Mouse (Mus musculus): Measurements from ENCODE around the gene Csn2. TPM values are rescaled to one million over a fixed set of nuclear protein-coding genes. Genes with fewer than 3 reads are reported as not detected.

The Csn2 gene
- total RNA-seq (2012; rRNA removed) (not detected in 2 replicates), polyA plus RNA-seq (2012; ENCODE audit: insufficient read depth in 1 of 2, insufficient read length in 2 of 2, low read depth in 1 of 2, low replicate concordance in 2 of 2, missing spikeins in 1 of 2) (not detected)

GRCm38 (mm10) chr5:87699530-87699929 is at the start of gene Csn2:
TSS of gene Csn2 (minus strand) at chr5:87699630.
- H3K4me3 ChIP-seq (ENCODE audit: control insufficient read depth in 1 of 2, insufficient read depth in 1 of 2, low read depth in 2 of 2, low read length in 2 of 2), result no peak within 1 kb of the TSS
- no peaks in the 10 kb centered on the region for H3K9me3 ChIP-seq (replicated peaks; ENCODE audit: insufficient read depth, low read length)
- H3K9ac ChIP-seq (ENCODE audit: control insufficient read depth, low read depth, low read length, poor library complexity, severe bottlenecking), result no peak within 1 kb of the TSS
- DNase-seq (ENCODE audit: low read depth, low spot score), result no peak
- H3K79me2 ChIP-seq (ENCODE audit: control insufficient read depth, insufficient read depth, low read length, poor library complexity), result no peaks in the 10 kb centered on the region
- H3K27ac ChIP-seq (ENCODE audit: control insufficient read depth, low read depth, low read length), result no peak within 1 kb of the TSS
- H3K4me1 ChIP-seq (ENCODE audit: control insufficient read depth in 1 of 2, insufficient read depth in 2 of 2, low read length in 2 of 2), result no peaks in the 10 kb centered on the region
- TF ChIP-seq SIN3A (IDR thresholded peaks at IDR 0.05; ENCODE audit: low read length) (no peak), CHD1 (IDR thresholded peaks at IDR 0.05; ENCODE audit: low read depth, low read length) (no peak), GATA1 (IDR thresholded peaks at IDR 0.05; ENCODE audit: low read depth, low read length) (no peak), NELFE (IDR thresholded peaks at IDR 0.05; ENCODE audit: low read depth, low read length) (no peak), TCF12 (IDR thresholded peaks at IDR 0.05; ENCODE audit: low read depth, low read length) (no peak), ELF1 (IDR thresholded peaks at IDR 0.05; ENCODE audit: low read depth, low read length) (no peak), GABPA (IDR thresholded peaks at IDR 0.05; ENCODE audit: low read depth, low read length) (no peak), MAFK (IDR thresholded peaks at IDR 0.05; ENCODE audit: borderline replicate concordance, low read depth, low read length) (no peak), UBTF (IDR thresholded peaks at IDR 0.05; ENCODE audit: borderline replicate concordance, insufficient read depth, low read depth, low read length) (no peak)
- no peaks in the 10 kb centered on the region for H3K27me3 ChIP-seq (ENCODE audit: control insufficient read depth in 1 of 2, insufficient read depth in 2 of 2, low read length in 2 of 2)
- H3K36me3 ChIP-seq (ENCODE audit: control insufficient read depth in 1 of 2, insufficient read depth in 2 of 2, low read length in 2 of 2), result no peaks in the 10 kb centered on the region

- H3K36me3 ChIP-seq (ENCODE audit: control insufficient read depth in 1 of 2, insufficient read depth in 2 of 2, low read length in 2 of 2), result no peaks in the 10 kb centered on the region
- H3K27me3 ChIP-seq (ENCODE audit: control insufficient read depth in 1 of 2, insufficient read depth in 2 of 2, low read length in 2 of 2), result no peaks in the 10 kb centered on the region
- H3K4me3 ChIP-seq (ENCODE audit: control insufficient read depth in 1 of 2, insufficient read depth in 1 of 2, low read depth in 2 of 2, low read length in 2 of 2), result no peak overlapping the region
- H3K27ac ChIP-seq (ENCODE audit: control insufficient read depth, low read depth, low read length), result no peak overlapping the region
- no peaks in the 10 kb centered on the region for H3K4me1 ChIP-seq (ENCODE audit: control insufficient read depth in 1 of 2, insufficient read depth in 2 of 2, low read length in 2 of 2)
- no peak for DNase-seq (ENCODE audit: low read depth, low spot score)
- no peaks in the 10 kb centered on the region for H3K9me3 ChIP-seq (replicated peaks; ENCODE audit: insufficient read depth, low read length)
- TF ChIP-seq POLR2AphosphoS2 (IDR thresholded peaks at IDR 0.05; ENCODE audit: low read length), result no peak
- no peaks in the 10 kb centered on the region for H3K79me2 ChIP-seq (ENCODE audit: control insufficient read depth, insufficient read depth, low read length, poor library complexity)
- H3K9ac ChIP-seq (ENCODE audit: control insufficient read depth, low read depth, low read length, poor library complexity, severe bottlenecking), result no peak overlapping the region
These were observed 35.4 kb upstream of the Csn2 start for GRCm38 (mm10) chr5:87734821-87735220.

- no peaks in the 10 kb centered on the region for H3K79me2 ChIP-seq (ENCODE audit: control insufficient read depth, insufficient read depth, low read length, poor library complexity)
- H3K27ac ChIP-seq (ENCODE audit: control insufficient read depth, low read depth, low read length), result no peak overlapping the region
- no peak overlapping the region for H3K4me3 ChIP-seq (ENCODE audit: control insufficient read depth in 1 of 2, insufficient read depth in 1 of 2, low read depth in 2 of 2, low read length in 2 of 2)
- H3K4me1 ChIP-seq (ENCODE audit: control insufficient read depth in 1 of 2, insufficient read depth in 2 of 2, low read length in 2 of 2), result no peaks in the 10 kb centered on the region
- H3K36me3 ChIP-seq (ENCODE audit: control insufficient read depth in 1 of 2, insufficient read depth in 2 of 2, low read length in 2 of 2), result no peaks in the 10 kb centered on the region
- H3K9ac ChIP-seq (ENCODE audit: control insufficient read depth, low read depth, low read length, poor library complexity, severe bottlenecking), result no peak overlapping the region
- H3K9me3 ChIP-seq (replicated peaks; ENCODE audit: insufficient read depth, low read length), result no peaks in the 10 kb centered on the region
- DNase-seq (ENCODE audit: low read depth, low spot score), result no peak
- no peaks in the 10 kb centered on the region for H3K27me3 ChIP-seq (ENCODE audit: control insufficient read depth in 1 of 2, insufficient read depth in 2 of 2, low read length in 2 of 2)
- TF ChIP-seq USF2 (IDR thresholded peaks at IDR 0.05; ENCODE audit: borderline replicate concordance in 1 of 2, insufficient read depth in 1 of 2, low read depth in 1 of 2, low read length in 2 of 2) (no peak), MXI1 (IDR thresholded peaks at IDR 0.05; ENCODE audit: low read depth, low read length) (no peak), MAZ (IDR thresholded peaks at IDR 0.05; ENCODE audit: low read depth, low read length) (no peak), TBP (IDR thresholded peaks at IDR 0.05; ENCODE audit: low read depth, low read length) (no peak), CHD1 (IDR thresholded peaks at IDR 0.05; ENCODE audit: low read depth, low read length) (no peak), USF1 (IDR thresholded peaks at IDR 0.05; ENCODE audit: low read depth, low read length) (no peak), CTCF (IDR thresholded peaks at IDR 0.05 in 2 of 3, conservative IDR thresholded peaks at IDR 0.05 in 1 of 3; ENCODE audit: control insufficient read depth in 1 of 3, insufficient read depth in 1 of 3, low read depth in 2 of 3, low read length in 3 of 3, poor library complexity in 1 of 3, severe bottlenecking in 1 of 3) (no peak), NELFE (IDR thresholded peaks at IDR 0.05; ENCODE audit: low read depth, low read length) (no peak), MAFK (IDR thresholded peaks at IDR 0.05; ENCODE audit: borderline replicate concordance, low read depth, low read length) (no peak), BHLHE40 (IDR thresholded peaks at IDR 0.05; ENCODE audit: borderline replicate concordance, low read depth, low read length) (no peak), E2F4 (IDR thresholded peaks at IDR 0.05; ENCODE audit: borderline replicate concordance, low read depth, low read length) (no peak), NRF1 (IDR thresholded peaks at IDR 0.05; ENCODE audit: insufficient read depth, low read depth, low read length, poor library complexity, severe bottlenecking) (no peak), SMC3 (IDR thresholded peaks at IDR 0.05; ENCODE audit: low read depth, low read length) (no peak), RCOR1 (IDR thresholded peaks at IDR 0.05; ENCODE audit: low read depth, low read length) (no peak), GABPA (IDR thresholded peaks at IDR 0.05; ENCODE audit: low read depth, low read length) (no peak), JUND (IDR thresholded peaks at IDR 0.05; ENCODE audit: low read depth, low read length) (no peak), POLR2AphosphoS2 (IDR thresholded peaks at IDR 0.05; ENCODE audit: low read length) (no peak), TCF12 (IDR thresholded peaks at IDR 0.05; ENCODE audit: low read depth, low read length) (no peak), KAT2A (conservative IDR thresholded peaks at IDR 0.05; ENCODE audit: low read depth, low read length) (no peak)
These were observed 6.5 kb upstream of the Csn2 start for GRCm38 (mm10) chr5:87705891-87706290.

All from MEL (cell line).